8 mouse cellular contexts compared by ENCODE assay signal in genomic region chr3:107233351-107233813, GRCm38 (mm10). TPM values are rescaled to one million over a fixed set of nuclear protein-coding genes. Genes with fewer than 3 reads are reported as not detected.
DNase-seq lines count a peak whose midpoint lies in the region; ATAC-seq and TF ChIP-seq lines count a peak whose summit lies in the region.

No protein-coding gene starts in this region.

- no peak overlapping the region; the same call in 1 of the 2 replicates for H3K4me3 ChIP-seq in hindbrain, postnatal 0 days (ENCODE audit: low read length)
- H3K4me3 ChIP-seq in midbrain, embryonic 10.5 days, result no peak overlapping the region

- H3K36me3 ChIP-seq in hindbrain, postnatal 0 days (ENCODE audit: insufficient read depth, low read length), result no peaks in the 10 kb centered on the region
- no peaks in the 10 kb centered on the region for H3K36me3 ChIP-seq in midbrain, embryonic 10.5 days

- 7% methylated on average over 11 of the region's 11 CpGs for WGBS in hindbrain, postnatal 0 days
- 9% methylated on average over 11 of the region's 11 CpGs for WGBS in midbrain, embryonic 10.5 days

- no peaks in the 10 kb centered on the region for H3K27me3 ChIP-seq in hindbrain, postnatal 0 days (ENCODE audit: insufficient read depth, low read length)
- H3K27me3 ChIP-seq in midbrain, embryonic 10.5 days (ENCODE audit: low read depth, poor library complexity, severe bottlenecking), result 0 out of 2 replicates have a peak, but pooled peaks cover 11% of the 10 kb centered on the region

- peak; percentile 63; the same call in 1 of the 2 replicates for ATAC-seq in hindbrain, postnatal 0 days
- no peak for ATAC-seq in erythroid progenitor cell, adult 5-6 weeks (replicated peaks; ENCODE audit: low FRiP score, poor library complexity, severe bottlenecking)

- TF ChIP-seq CTCF in hindbrain, postnatal 0 days (IDR thresholded peaks at IDR 0.05; ENCODE audit: low read depth), result peak; percentile 97

- no peaks in the 10 kb centered on the region for H3K9me3 ChIP-seq in hindbrain, postnatal 0 days (ENCODE audit: low read length)
- no peaks in the 10 kb centered on the region for H3K9me3 ChIP-seq in midbrain, embryonic 10.5 days (replicated peaks)

- no peak overlapping the region for H3K9ac ChIP-seq in hindbrain, postnatal 0 days (replicated peaks; ENCODE audit: low read length)

- peak; percentile 48 for DNase-seq in WW6 (ENCODE audit: low read depth, low spot score)
- DNase-seq in cerebellum, postnatal 25 days, result peak; percentile 77 to 88
- peak; percentile 85 for DNase-seq in gastrocnemius, adult 18-20 months (ENCODE audit: low spot score)
- DNase-seq in hindbrain, postnatal 0 days (ENCODE audit: low spot score), result peak; percentile 91
- peak; percentile 62 to 83 for DNase-seq in left cerebral cortex, adult 8-10 months (ENCODE audit: low spot score in 2 of 2)
- DNase-seq in midbrain, embryonic 10.5 days (ENCODE audit: low spot score), result peak; percentile 80
- peak; percentile 76 for DNase-seq in skeletal muscle tissue, adult 2 months (ENCODE audit: low read depth, low spot score)

- no peaks in the 10 kb centered on the region for H3K4me1 ChIP-seq in hindbrain, postnatal 0 days (ENCODE audit: insufficient read depth, low read length)
- H3K4me1 ChIP-seq in midbrain, embryonic 10.5 days, result peaks cover 12% of the 10 kb centered on the region; the same call in 1 of the 2 replicates

- no peak overlapping the region for H3K4me2 ChIP-seq in hindbrain, postnatal 0 days (ENCODE audit: low read depth, low read length)

- no peak overlapping the region for H3K27ac ChIP-seq in hindbrain, postnatal 0 days
- H3K27ac ChIP-seq in midbrain, embryonic 10.5 days (replicated peaks), result peak overlapping the region; percentile 64; the same call in 1 of the 2 replicates

RNA-seq across cellular contexts. Expression of gene A630076J17Rik, which starts 3.0 kb away (rescaled TPM):
- not detected for total RNA-seq in gastrocnemius, adult 18-20 months (2021)
- not detected in 2 replicates for total RNA-seq in hindbrain, postnatal 0 days (2014; rRNA removed)
- polyA plus RNA-seq in hindbrain, postnatal 0 days (2015; fragmentation: Nextera tagmentation; extraction: Ambion mirVana), result not detected in 2 replicates
- not detected for total RNA-seq in left cerebral cortex, adult 8-10 months (2022)
- not detected in 2 replicates for polyA plus RNA-seq in midbrain, embryonic 10.5 days (2016; fragmentation: Nextera tagmentation; extraction: Ambion mirVana)
- total RNA-seq in erythroid progenitor cell, adult 5-6 weeks (2015; ENCODE audit: low replicate concordance), result not detected in 2 replicates
- total RNA-seq in erythroid progenitor cell, adult 5-6 weeks (2017; ENCODE audit: low replicate concordance), result not detected in 2 replicates

RNA-seq across cellular contexts. Expression of gene Prok1, which starts 6.1 kb away (rescaled TPM):
- not detected for total RNA-seq in gastrocnemius, adult 18-20 months (2021)
- 0.18 and 0.26 TPM in 2 replicates for total RNA-seq in hindbrain, postnatal 0 days (2014; rRNA removed)
- 0.19 TPM in 1 of 2 replicates, not detected in the other for polyA plus RNA-seq in hindbrain, postnatal 0 days (2015; fragmentation: Nextera tagmentation; extraction: Ambion mirVana)
- total RNA-seq in left cerebral cortex, adult 8-10 months (2022), result under 1 TPM in 1 of 4 experiments, not detected in 3; 0.11 TPM
- 0.11 TPM in 1 of 2 replicates, not detected in the other for polyA plus RNA-seq in midbrain, embryonic 10.5 days (2016; fragmentation: Nextera tagmentation; extraction: Ambion mirVana)
- total RNA-seq in erythroid progenitor cell, adult 5-6 weeks (2015; ENCODE audit: low replicate concordance), result not detected in 2 replicates
- not detected in 2 replicates for total RNA-seq in erythroid progenitor cell, adult 5-6 weeks (2017; ENCODE audit: low replicate concordance)

RNA-seq across cellular contexts. Expression of gene Cym, which starts 11.8 kb away (rescaled TPM):
- not detected for total RNA-seq in gastrocnemius, adult 18-20 months (2021)
- total RNA-seq in hindbrain, postnatal 0 days (2014; rRNA removed), result 0.63 TPM in 1 of 2 replicates, not detected in the other
- not detected in 2 replicates for polyA plus RNA-seq in hindbrain, postnatal 0 days (2015; fragmentation: Nextera tagmentation; extraction: Ambion mirVana)
- under 1 TPM in 1 of 4 experiments, not detected in 3; 0.37 TPM for total RNA-seq in left cerebral cortex, adult 8-10 months (2022)
- not detected in 2 replicates for polyA plus RNA-seq in midbrain, embryonic 10.5 days (2016; fragmentation: Nextera tagmentation; extraction: Ambion mirVana)
- total RNA-seq in erythroid progenitor cell, adult 5-6 weeks (2015; ENCODE audit: low replicate concordance), result not detected in 2 replicates
- total RNA-seq in erythroid progenitor cell, adult 5-6 weeks (2017; ENCODE audit: low replicate concordance), result not detected in 2 replicates

RNA-seq across cellular contexts. Expression of gene Lamtor5, which starts 45.3 kb away (rescaled TPM):
- 10 to 100 TPM; 57.2 to 58.1 TPM for total RNA-seq in gastrocnemius, adult 18-20 months (2021)
- 63.7 and 93.7 TPM in 2 replicates for total RNA-seq in hindbrain, postnatal 0 days (2014; rRNA removed)
- polyA plus RNA-seq in hindbrain, postnatal 0 days (2015; fragmentation: Nextera tagmentation; extraction: Ambion mirVana), result 162 and 167 TPM in 2 replicates
- total RNA-seq in left cerebral cortex, adult 8-10 months (2022), result 10 to 100 TPM; 61.9 to 70.2 (median 63.6) TPM
- polyA plus RNA-seq in midbrain, embryonic 10.5 days (2016; fragmentation: Nextera tagmentation; extraction: Ambion mirVana), result 193 and 202 TPM in 2 replicates
- 57.0 and 58.4 TPM in 2 replicates for total RNA-seq in erythroid progenitor cell, adult 5-6 weeks (2015; ENCODE audit: low replicate concordance)
- total RNA-seq in erythroid progenitor cell, adult 5-6 weeks (2017; ENCODE audit: low replicate concordance), result 10.3 and 20.0 TPM in 2 replicates

RNA-seq across cellular contexts. Expression of gene Kcna10, which starts 50.5 kb away (rescaled TPM):
- not detected for total RNA-seq in gastrocnemius, adult 18-20 months (2021)
- not detected in 2 replicates for total RNA-seq in hindbrain, postnatal 0 days (2014; rRNA removed)
- 0.09 TPM in 1 of 2 replicates, not detected in the other for polyA plus RNA-seq in hindbrain, postnatal 0 days (2015; fragmentation: Nextera tagmentation; extraction: Ambion mirVana)
- total RNA-seq in left cerebral cortex, adult 8-10 months (2022), result under 1 TPM in 3 of 4 experiments, not detected in 1; 0.16 to 0.65 (median 0.61) TPM
- polyA plus RNA-seq in midbrain, embryonic 10.5 days (2016; fragmentation: Nextera tagmentation; extraction: Ambion mirVana), result not detected in 2 replicates
- not detected in 2 replicates for total RNA-seq in erythroid progenitor cell, adult 5-6 weeks (2015; ENCODE audit: low replicate concordance)
- not detected in 2 replicates for total RNA-seq in erythroid progenitor cell, adult 5-6 weeks (2017; ENCODE audit: low replicate concordance)
